Mouse (Mus musculus) spleen, adult 2 months (tissue): ENCODE data around the gene Sh3bgrl3.
A peak's percentile ranks its signal among the peaks of the same experiment; 100 is the strongest.

ENCODE experiments used
- CTCF ChIP-seq: fragments of 200-500 bp; IDR thresholded peaks from 2 replicates; pipeline ENCODE4 v1.5.1; 2011; ENCODE audit warnings: mild to moderate bottlenecking, inconsistent platforms; ENCODE audit not compliant: insufficient read depth, insufficient read length, insufficient replicate concordance; ENCODE audit errors: extremely low read depth
- POLR2A ChIP-seq: fragments of 200-500 bp; IDR thresholded peaks from 2 replicates; pipeline ENCODE4 v1.6.1; 2011; ENCODE audit warnings: low read depth, low read length, inconsistent platforms

DNA sequence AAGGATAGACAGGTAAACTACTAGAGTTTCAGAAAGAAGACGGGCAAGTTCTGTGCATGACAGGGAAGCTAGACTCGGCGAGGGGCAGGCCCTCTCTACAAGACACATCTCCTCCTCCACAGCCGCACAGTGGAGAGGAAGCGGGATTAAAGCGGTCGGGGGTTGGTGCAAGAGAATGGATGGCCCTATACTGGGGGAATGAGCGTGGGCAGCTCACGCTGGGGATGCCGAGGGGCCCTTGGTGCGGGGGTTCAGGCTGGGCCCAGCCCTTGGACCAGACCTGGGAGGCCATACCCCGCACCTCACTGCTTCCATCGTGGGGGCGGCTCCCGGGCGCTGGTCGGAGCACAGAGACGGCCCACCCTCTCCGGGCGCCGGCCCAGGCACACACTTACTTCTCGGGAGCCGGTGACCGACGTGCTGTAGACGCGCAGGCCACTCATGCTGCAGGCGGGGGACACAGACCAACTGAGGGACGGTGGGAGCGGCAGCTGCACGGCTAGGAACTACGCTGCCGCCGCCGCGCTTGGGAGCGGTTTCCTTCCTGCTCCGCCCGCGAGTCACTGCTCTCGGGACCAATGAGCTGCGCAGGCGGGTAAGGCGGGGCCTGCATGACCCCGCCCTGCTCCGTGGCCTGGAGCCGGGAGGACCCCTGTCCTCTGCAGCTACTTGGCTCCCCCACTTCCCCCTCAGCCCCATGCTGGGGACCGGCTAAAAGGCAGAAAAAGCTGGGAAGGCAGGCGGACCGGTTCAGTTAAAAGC lies at the start of gene Sh3bgrl3:
- TF ChIP-seq POLR2A: peak; percentile 95
- no peak for TF ChIP-seq CTCF
